Mouse (Mus musculus) lung, postnatal 0 days (tissue): ENCODE measurements around the gene Pacrg. TPM values are rescaled to one million over a fixed set of nuclear protein-coding genes. Genes with fewer than 3 reads are reported as not detected.

Source experiments
- ATAC-seq: fragments of 200-750 bp; cut with Nextera tagmentation; 2 replicates; pipeline ENCODE4 v1.8.0; 2017; ENCODE audit warnings: moderate library complexity
- DNase-seq: peaks from one replicate; pipeline ENCODE4 v3.0.0-alpha.2; 2016; ENCODE audit warnings: low spot score
- H3K27ac ChIP-seq: fragments of 300-500 bp; sonication (generic); 2 replicates; pipeline ENCODE4 v1.5.1; 2014; ENCODE audit warnings: antibody characterized with exemption, mild to moderate bottlenecking, low read length, mixed read lengths
- H3K27me3 ChIP-seq: fragments of 300-500 bp; sonication (generic); replicated peaks from 2 replicates; pipeline ENCODE4 v1.6.1; 2014; ENCODE audit warnings: low read length, mixed read lengths; ENCODE audit not compliant: insufficient read depth
- H3K36me3 ChIP-seq: fragments of 300-500 bp; sonication (generic); 2 replicates; pipeline ENCODE4 v1.6.1; 2014; ENCODE audit warnings: low read length, mixed read lengths; ENCODE audit not compliant: insufficient read depth
- H3K4me1 ChIP-seq: fragments of 300-500 bp; sonication (generic); 2 replicates; pipeline ENCODE4 v1.6.1; 2014; ENCODE audit warnings: antibody characterized with exemption, low read depth, low read length, mixed read lengths; ENCODE audit not compliant: insufficient read depth
- H3K4me2 ChIP-seq: fragments of 300-500 bp; sonication (generic); replicated peaks from 2 replicates; pipeline ENCODE4 v1.6.1; 2014; ENCODE audit warnings: low read depth, mild to moderate bottlenecking, low read length, moderate library complexity, mixed read lengths
- H3K4me3 ChIP-seq: fragments of 300-500 bp; sonication (generic); 2 replicates; pipeline ENCODE4 v1.5.1; 2014; ENCODE audit warnings: low read depth, low read length
- H3K9ac ChIP-seq: fragments of 300-500 bp; sonication (generic); replicated peaks from 2 replicates; pipeline ENCODE4 v1.6.1; 2014; ENCODE audit warnings: low read depth, mild to moderate bottlenecking
- H3K9me3 ChIP-seq: fragments of 300-500 bp; sonication (generic); 2 replicates; pipeline ENCODE4 v1.6.1; 2016; ENCODE audit warnings: low read length, mixed read lengths
- CTCF ChIP-seq: IDR thresholded peaks from 2 replicates; pipeline ENCODE4 v1.5.1; 2016; ENCODE audit warnings: antibody characterized with exemption, mild to moderate bottlenecking
- EP300 ChIP-seq: IDR thresholded peaks from 2 replicates; pipeline ENCODE4 v1.6.1; 2016; ENCODE audit warnings: antibody characterized with exemption, mild to moderate bottlenecking, control low read depth
- WGBS: fragments of 180-500 bp; shearing (Covaris S2); extraction: QIAGEN DNeasy Blood & Tissue Kit; methylation state at CpG from one replicate; pipeline ENCODE4 v1.1.7; 2014; 5-methylcytosine and 5-hydroxymethylcytosine counted together
- polyA plus RNA-seq: library from polyadenylated mRNA; unstranded; fragments of >200 nt; fragmentation: Nextera tagmentation; extraction: Ambion mirVana; gene quantifications from 2 replicates; pipeline ENCODE4 v1.2.1, GENCODE M21; 2015

The Pacrg gene
- polyA plus RNA-seq, 1 experiment from 2014 or later, result 6.7 TPM

- DNase-seq (no peak), ATAC-seq (no peak)
- H3K27ac ChIP-seq, result no peak overlapping the region
- no peaks in the 10 kb centered on the region for H3K36me3 ChIP-seq
- 87% methylated on average over 8 of the region's 8 CpGs for WGBS
- H3K9ac ChIP-seq, result no peak overlapping the region
- no peaks in the 10 kb centered on the region; the same call in 1 of the 2 replicates for H3K4me1 ChIP-seq
- H3K27me3 ChIP-seq, result no peaks in the 10 kb centered on the region
- no peaks in the 10 kb centered on the region for H3K9me3 ChIP-seq
- no peak overlapping the region for H3K4me3 ChIP-seq
- H3K4me2 ChIP-seq, result no peak overlapping the region
- TF ChIP-seq EP300 (no peak), CTCF (no peak)
Observed at GRCm38 (mm10) chr17:10454406-10454805, 385.7 kb downstream of the Pacrg start.

- H3K27me3 ChIP-seq, result no peaks in the 10 kb centered on the region
- TF ChIP-seq EP300, result no peak
- TF ChIP-seq CTCF, result no peak
- H3K4me1 ChIP-seq, result no peaks in the 10 kb centered on the region; the same call in 1 of the 2 replicates
- H3K9ac ChIP-seq, result no peak overlapping the region
- no peak; the same call in 1 of the 2 replicates for ATAC-seq
- WGBS, result 89% methylated on average over 3 of the region's 3 CpGs
- no peak for DNase-seq
- no peaks in the 10 kb centered on the region for H3K9me3 ChIP-seq
- H3K36me3 ChIP-seq, result no peaks in the 10 kb centered on the region
- no peak overlapping the region for H3K4me3 ChIP-seq
- no peak overlapping the region for H3K4me2 ChIP-seq
- no peak overlapping the region for H3K27ac ChIP-seq
Observed at GRCm38 (mm10) chr17:10452801-10453200, 387.3 kb downstream of the Pacrg start.

GRCm38 (mm10) chr17:10451306-10452077, 388.6 kb downstream of the Pacrg start:
- Histone ChIP-seq H3K9ac (no peak overlapping the region), H3K4me3 (no peak overlapping the region), H3K4me2 (no peak overlapping the region), H3K4me1 (no peaks in the 10 kb centered on the region), H3K27ac (no peak overlapping the region), H3K36me3 (no peaks in the 10 kb centered on the region), H3K27me3 (no peaks in the 10 kb centered on the region), H3K9me3 (no peaks in the 10 kb centered on the region)
- ATAC-seq (no peak), DNase-seq (no peak)
- 82% methylated on average over 10 of the region's 10 CpGs for WGBS
- TF ChIP-seq EP300 (no peak), CTCF (no peak)

- no peak for DNase-seq
- TF ChIP-seq EP300, result no peak
- no peak for TF ChIP-seq CTCF
- Histone ChIP-seq H3K4me1 (no peaks in the 10 kb centered on the region), H3K4me3 (no peak overlapping the region), H3K9ac (no peak overlapping the region), H3K27me3 (no peaks in the 10 kb centered on the region), H3K36me3 (no peaks in the 10 kb centered on the region), H3K9me3 (no peaks in the 10 kb centered on the region), H3K27ac (no peak overlapping the region), H3K4me2 (no peak overlapping the region)
- 84% methylated on average over 14 of the region's 14 CpGs for WGBS
- no peak for ATAC-seq
Observed at GRCm38 (mm10) chr17:10449800-10450299, 390.3 kb downstream of the Pacrg start.

GRCm38 (mm10) chr17:10448417-10448816, 391.7 kb downstream of the Pacrg start:
- TF ChIP-seq CTCF (no peak), EP300 (no peak)
- Histone ChIP-seq H3K27ac (no peak overlapping the region), H3K4me1 (no peaks in the 10 kb centered on the region), H3K27me3 (no peaks in the 10 kb centered on the region), H3K9ac (no peak overlapping the region), H3K4me3 (no peak overlapping the region), H3K9me3 (no peaks in the 10 kb centered on the region), H3K4me2 (no peak overlapping the region), H3K36me3 (no peaks in the 10 kb centered on the region)
- ATAC-seq, result no peak
- 65% methylated on average over 5 of the region's 5 CpGs for WGBS
- DNase-seq, result no peak

GRCm38 (mm10) chr17:10441501-10442111, 398.5 kb downstream of the Pacrg start:
- no peaks in the 10 kb centered on the region for H3K4me1 ChIP-seq
- no peaks in the 10 kb centered on the region for H3K27me3 ChIP-seq
- DNase-seq (no peak), ATAC-seq (no peak; the same call in 1 of the 2 replicates)
- 50% methylated on average over 16 of the region's 16 CpGs for WGBS
- no peak overlapping the region for H3K9ac ChIP-seq
- TF ChIP-seq CTCF (no peak), EP300 (no peak)
- H3K4me2 ChIP-seq, result no peak overlapping the region
- H3K36me3 ChIP-seq, result no peaks in the 10 kb centered on the region
- H3K9me3 ChIP-seq, result no peaks in the 10 kb centered on the region
- no peak overlapping the region for H3K4me3 ChIP-seq
- H3K27ac ChIP-seq, result no peak overlapping the region
